Mouse (Mus musculus): Measurements from ENCODE around the gene Atp5j. TPM values are rescaled to one million over a fixed set of nuclear protein-coding genes. Genes with fewer than 3 reads are reported as not detected.

The Atp5j gene
- polyA plus RNA-seq (2015; fragmentation: Illumina TruSeq; extraction: RNeasy Lipid Tissue Mini Kit (QIAGEN cat#74804); ENCODE audit: insufficient read depth, low read depth, low replicate concordance), result 130 TPM

GRCm38 (mm10) chr16:84835441-84835822 is at the start of gene Atp5j:
Atp5j (minus strand) TSS chr16:84835625.

DNA sequence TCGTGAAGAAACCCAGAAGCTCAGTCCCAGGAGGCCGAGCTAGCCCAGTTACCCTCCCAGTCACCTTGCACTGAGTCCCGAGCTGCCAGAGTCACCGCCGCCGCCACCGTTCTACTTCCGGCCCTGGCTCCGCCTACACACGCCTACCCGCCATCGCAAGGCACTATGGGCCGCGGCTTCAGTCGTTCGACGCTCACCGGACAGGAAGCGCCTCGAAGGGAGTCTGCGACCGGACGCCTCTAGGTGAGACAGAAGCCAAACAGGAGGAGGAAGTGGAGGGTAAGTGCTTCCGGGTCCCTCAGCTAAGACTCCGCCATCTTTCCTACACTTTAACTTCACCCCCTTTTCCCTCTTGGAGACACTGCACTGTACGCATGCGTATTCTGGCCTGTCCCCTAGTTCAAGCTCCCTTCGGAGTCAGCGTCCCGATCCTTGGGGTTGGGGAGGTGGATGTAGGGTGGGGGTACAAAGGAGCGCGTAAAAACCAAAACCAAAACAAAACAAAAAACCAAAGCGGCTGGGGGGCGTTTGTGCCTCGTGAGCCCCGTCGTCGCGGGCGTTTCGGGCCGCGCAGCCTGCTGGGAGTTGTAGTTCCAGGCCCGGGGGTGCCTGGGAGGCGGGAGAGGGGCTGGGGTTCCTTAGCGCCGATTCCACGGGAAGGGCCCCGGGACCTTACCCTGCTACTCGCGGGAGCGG is 532 bp downstream of the Atp5j start, which contains the start of gene Gabpa:
Gene Gabpa (plus strand): TSS at position 181 of the 696 bp plus-strand sequence.

Other genes with a start within 250 kb of the Atp5j start
- 5.2 TPM for gene Mrpl39, start 99.9 kb downstream of the Atp5j start, polyA plus RNA-seq (2015; fragmentation: Illumina TruSeq; extraction: RNeasy Lipid Tissue Mini Kit (QIAGEN cat#74804); ENCODE audit: insufficient read depth, low read depth, low replicate concordance)
- gene Jam2, start 61.5 kb downstream of the Atp5j start, polyA plus RNA-seq (2015; fragmentation: Illumina TruSeq; extraction: RNeasy Lipid Tissue Mini Kit (QIAGEN cat#74804); ENCODE audit: insufficient read depth, low read depth, low replicate concordance), result 20.4 TPM
- gene Gabpa, start 700 bp downstream of the Atp5j start, polyA plus RNA-seq (2015; fragmentation: Illumina TruSeq; extraction: RNeasy Lipid Tissue Mini Kit (QIAGEN cat#74804); ENCODE audit: insufficient read depth, low read depth, low replicate concordance), result 9.8 TPM

All from pancreas, adult 10 weeks (tissue).